Mouse (Mus musculus) lung, postnatal 36 days (tissue): Measurements from ENCODE around the gene Morn3.
A peak's percentile ranks its signal among the peaks of the same experiment; 100 is the strongest.

Experiments
- DNase-seq: peaks from one replicate; pipeline ENCODE4 v3.0.0; 2022; ENCODE audit warnings: mixed read lengths

The Morn3 gene

GRCm38 (mm10) chr5:122989551-122990330, 57.1 kb downstream of the Morn3 start, which contains the start of gene Kdm2b:
Kdm2b (minus strand) TSS chr5:122989823.
- peak; percentile 31 for DNase-seq

GRCm38 (mm10) chr5:122989001-122989525, 57.8 kb downstream of the Morn3 start:
- DNase-seq = peak; percentile 79

GRCm38 (mm10) chr5:122988021-122988751, 58.6 kb downstream of the Morn3 start:
- peak; percentile 52 for DNase-seq

GRCm38 (mm10) chr5:122987211-122988020, 59.4 kb downstream of the Morn3 start:
- peak; percentile 43 for DNase-seq

GRCm38 (mm10) chr5:122986091-122986493, 60.7 kb downstream of the Morn3 start:
- no peak for DNase-seq
